Mouse (Mus musculus): Measurements from ENCODE around the gene Pafah1b2. TPM values are rescaled to one million over a fixed set of nuclear protein-coding genes. Genes with fewer than 3 reads are reported as not detected.
A peak's percentile ranks its signal among the peaks of the same experiment; 100 is the strongest.

The Pafah1b2 gene
- total RNA-seq (2014; rRNA removed) (137 and 186 TPM in 2 replicates), polyA plus RNA-seq (2015; fragmentation: Nextera tagmentation; extraction: Ambion mirVana) (222 and 243 TPM in 2 replicates)

DNA sequence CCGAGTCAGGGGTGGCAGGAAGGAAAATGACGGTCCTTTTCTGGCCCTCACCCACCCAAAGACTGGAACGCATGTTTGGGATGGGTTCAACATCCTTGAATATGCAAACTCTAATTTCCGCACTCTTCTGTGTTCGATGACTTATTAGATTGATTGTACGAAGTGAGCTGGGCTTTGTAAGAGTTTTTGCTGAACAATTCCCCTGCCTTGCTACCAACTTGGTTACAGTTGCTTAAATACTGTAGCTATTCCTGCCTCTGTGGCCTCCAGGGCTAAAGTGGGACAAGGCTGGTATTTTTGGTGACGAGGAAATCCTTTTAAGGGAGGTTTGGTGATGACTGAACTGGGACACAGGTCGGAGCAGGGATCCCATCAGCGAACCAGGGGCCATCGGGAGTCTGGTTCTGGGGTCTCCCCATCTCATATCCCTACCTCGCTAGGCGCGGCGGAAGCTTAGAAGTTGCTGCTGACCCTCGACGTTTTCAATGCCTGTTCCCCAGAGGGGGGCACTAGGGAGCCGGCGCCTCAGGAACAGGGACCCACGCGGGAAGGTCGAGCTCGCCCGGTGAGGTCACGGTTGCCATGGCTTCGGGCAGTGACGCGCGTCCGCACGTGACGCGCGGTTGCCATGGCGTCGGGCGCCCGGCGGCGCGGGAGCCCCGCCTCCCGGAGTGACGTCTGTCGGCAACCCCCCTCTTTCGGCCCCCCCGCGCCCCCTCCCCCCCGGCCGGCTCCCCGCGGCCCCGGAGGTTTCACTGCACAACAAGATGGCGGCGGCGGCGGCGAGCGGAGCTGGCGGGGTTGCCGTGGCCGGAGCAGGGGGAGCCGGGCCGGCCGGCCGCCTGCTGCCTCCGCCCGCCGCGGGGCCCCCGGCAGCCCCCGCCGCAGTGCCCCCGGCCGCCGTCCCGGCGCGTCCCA is at the start of gene Pafah1b2, which contains the start of gene Sik3:
TSS of gene Pafah1b2 (minus strand) at position 600 of the 918 bp plus-strand sequence.
TSS of gene Sik3 (plus strand) at position 730 of the 918 bp plus-strand sequence.
- ATAC-seq = peak; percentile 92
- WGBS = 3% methylated on average over 52 of the region's 78 CpGs

DNA sequence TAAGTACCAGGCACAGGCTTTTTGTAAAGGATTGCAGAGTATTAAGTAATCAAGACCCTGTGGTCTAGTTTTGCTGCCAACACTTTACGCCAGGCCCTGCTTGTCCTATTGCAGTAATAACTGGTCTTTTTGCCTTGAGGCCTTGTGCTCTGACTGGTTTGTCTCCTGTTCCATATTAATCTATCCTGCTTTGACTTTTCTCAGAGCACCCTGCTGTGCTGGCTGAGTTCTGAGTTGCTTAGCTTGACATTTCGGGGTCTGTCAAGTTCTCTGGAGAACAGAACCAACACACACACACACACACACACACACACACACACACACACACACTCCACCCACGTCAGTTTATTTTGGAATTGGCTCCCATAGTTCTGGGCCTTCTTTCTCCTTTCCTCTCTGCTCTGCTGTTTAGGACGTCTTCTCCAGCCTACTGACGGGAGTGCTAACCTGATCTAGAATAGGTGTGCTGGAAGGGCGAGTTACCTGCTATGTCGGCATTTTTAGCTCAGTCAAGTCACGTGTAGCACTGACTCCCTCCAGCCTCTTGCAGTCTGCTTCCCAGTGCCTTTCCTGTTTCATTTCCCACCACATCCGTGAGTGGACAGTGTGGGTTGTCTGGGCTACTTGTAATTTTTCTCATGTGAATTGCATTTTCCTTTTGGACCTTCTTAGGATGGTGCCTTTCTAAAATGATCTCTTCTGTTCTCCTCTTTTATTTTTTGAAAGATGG is 49.4 kb upstream of the Pafah1b2 start:
- Histone ChIP-seq H3K4me1 (ENCODE audit: insufficient read depth, low read length) (no peaks in the 10 kb centered on the region), H3K27me3 (ENCODE audit: insufficient read depth, low read length) (no peaks in the 10 kb centered on the region), H3K4me3 (ENCODE audit: low read length) (no peak overlapping the region), H3K9me3 (ENCODE audit: low read length) (no peaks in the 10 kb centered on the region), H3K36me3 (ENCODE audit: insufficient read depth, low read length) (no peaks in the 10 kb centered on the region), H3K9ac (replicated peaks; ENCODE audit: low read length) (no peak overlapping the region), H3K4me2 (ENCODE audit: low read depth, low read length) (no peak overlapping the region), H3K27ac (no peak overlapping the region)
- no peak for ATAC-seq
- TF ChIP-seq CTCF (IDR thresholded peaks at IDR 0.05; ENCODE audit: low read depth) = no peak
- WGBS = 61% methylated on average over 9 of the region's 9 CpGs
- peak; percentile 52 for DNase-seq (ENCODE audit: low spot score)

More for the DNA sequence above, at the start of gene Pafah1b2, which contains the start of gene Sik3:
- Histone ChIP-seq H3K4me2 (ENCODE audit: low read depth, low read length) (peak within 1 kb of the TSS; percentile 86), H3K9me3 (ENCODE audit: low read length) (no peaks in the 10 kb centered on the region), H3K4me1 (ENCODE audit: insufficient read depth, low read length) (peaks cover 26% of the 10 kb centered on the region), H3K9ac (replicated peaks; ENCODE audit: low read length) (peak within 1 kb of the TSS; percentile 98), H3K27me3 (ENCODE audit: insufficient read depth, low read length) (no peaks in the 10 kb centered on the region), H3K36me3 (ENCODE audit: insufficient read depth, low read length) (no peaks in the 10 kb centered on the region), H3K4me3 (ENCODE audit: low read length) (peak within 1 kb of the TSS; percentile 95), H3K27ac (peak within 1 kb of the TSS; percentile 94)
- peak; percentile 98 for DNase-seq (ENCODE audit: low spot score)
- TF ChIP-seq CTCF (IDR thresholded peaks at IDR 0.05; ENCODE audit: low read depth) = peak; percentile 72

DNA sequence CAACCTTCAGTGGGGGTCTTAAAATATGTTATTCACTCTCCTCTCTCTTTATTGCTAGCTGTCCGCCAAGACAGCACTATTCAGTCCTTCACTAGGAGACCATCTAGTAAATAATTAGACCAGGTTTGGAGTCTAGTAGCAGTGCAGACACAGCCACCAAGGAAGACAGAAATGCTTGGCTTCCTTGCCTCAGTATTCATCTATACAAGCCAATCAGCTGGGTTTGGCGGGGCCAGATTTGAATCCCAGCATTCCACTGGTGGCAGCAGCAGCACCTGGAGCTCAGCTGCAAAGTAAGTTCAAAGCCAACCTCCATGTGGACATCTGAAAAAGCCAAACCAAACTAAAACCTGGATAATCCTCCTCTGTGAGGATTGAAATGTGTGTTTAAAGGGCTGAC is 47.8 kb upstream of the Pafah1b2 start:
- Histone ChIP-seq H3K4me3 (ENCODE audit: low read length) (no peak overlapping the region), H3K4me1 (ENCODE audit: insufficient read depth, low read length) (no peaks in the 10 kb centered on the region), H3K9me3 (ENCODE audit: low read length) (no peaks in the 10 kb centered on the region), H3K9ac (replicated peaks; ENCODE audit: low read length) (no peak overlapping the region), H3K4me2 (ENCODE audit: low read depth, low read length) (no peak overlapping the region), H3K27ac (no peak overlapping the region), H3K27me3 (ENCODE audit: insufficient read depth, low read length) (no peaks in the 10 kb centered on the region), H3K36me3 (ENCODE audit: insufficient read depth, low read length) (no peaks in the 10 kb centered on the region)
- no peak for TF ChIP-seq CTCF (IDR thresholded peaks at IDR 0.05; ENCODE audit: low read depth)
- WGBS = 81% methylated on average over 2 of the region's 2 CpGs
- no peak for DNase-seq (ENCODE audit: low spot score)
- ATAC-seq = no peak

DNA sequence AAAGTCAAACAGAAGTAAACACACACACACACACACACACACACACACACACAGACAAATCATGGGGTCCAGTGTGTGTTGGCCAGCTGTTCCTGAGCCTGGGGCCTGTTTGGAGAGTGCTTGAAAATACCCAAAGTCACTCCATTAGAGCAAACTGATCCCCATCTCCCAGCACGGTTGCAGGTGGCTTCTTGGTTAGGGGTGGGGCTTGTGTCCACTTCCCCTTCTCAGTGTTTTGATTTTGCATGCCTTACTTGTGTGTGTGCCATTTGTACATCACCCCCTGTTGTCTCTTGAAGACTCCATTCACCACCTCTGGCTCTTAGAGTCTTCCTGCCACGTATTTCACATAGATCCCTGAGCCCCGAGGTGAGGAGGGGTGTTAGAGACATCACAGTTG is 45.6 kb upstream of the Pafah1b2 start:
- ATAC-seq (no peak), DNase-seq (ENCODE audit: low spot score) (no peak)
- no peak overlapping the region for H3K4me2 ChIP-seq (ENCODE audit: low read depth, low read length)
- H3K36me3 ChIP-seq (ENCODE audit: insufficient read depth, low read length) = no peaks in the 10 kb centered on the region
- WGBS = 83% methylated on average over 3 of the region's 3 CpGs
- no peak overlapping the region for H3K4me3 ChIP-seq (ENCODE audit: low read length)
- H3K9ac ChIP-seq (replicated peaks; ENCODE audit: low read length) = no peak overlapping the region
- no peak overlapping the region for H3K27ac ChIP-seq
- no peaks in the 10 kb centered on the region for H3K9me3 ChIP-seq (ENCODE audit: low read length)
- H3K27me3 ChIP-seq (ENCODE audit: insufficient read depth, low read length) = no peaks in the 10 kb centered on the region
- H3K4me1 ChIP-seq (ENCODE audit: insufficient read depth, low read length) = 0 out of 2 replicates have a peak, but pooled peaks cover under 1% of the 10 kb centered on the region
- no peak for TF ChIP-seq CTCF (IDR thresholded peaks at IDR 0.05; ENCODE audit: low read depth)

DNA sequence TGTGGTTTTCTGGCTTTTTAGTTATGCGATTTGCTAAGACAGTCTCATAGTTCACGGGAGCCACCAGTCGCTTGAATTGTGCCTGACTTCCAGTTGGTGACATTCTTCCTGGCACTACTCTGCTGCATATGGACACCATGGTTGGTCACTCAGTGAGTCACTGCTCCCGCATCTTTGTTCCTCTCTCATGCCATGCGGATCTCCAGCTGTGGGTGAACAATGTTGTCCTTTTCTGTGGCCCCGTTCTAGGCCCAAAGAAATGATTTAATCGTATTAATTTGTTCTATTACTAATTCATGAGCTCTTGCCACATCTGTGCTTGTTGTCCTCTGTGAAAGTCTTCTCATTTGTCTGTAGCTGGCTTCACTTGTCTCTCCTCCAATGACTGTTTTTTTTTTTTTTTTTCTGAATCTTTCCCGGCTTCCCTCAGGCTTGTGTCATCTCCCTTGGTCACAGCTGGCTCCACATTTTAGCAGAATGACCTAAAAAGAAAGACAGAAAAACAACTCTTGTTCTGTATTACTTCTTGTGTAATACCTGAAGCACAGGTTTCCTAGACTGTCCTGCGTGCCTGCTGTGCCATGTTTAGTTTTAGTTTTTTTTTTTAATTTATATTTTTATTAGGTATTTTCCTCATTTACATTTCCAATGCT is 40.6 kb upstream of the Pafah1b2 start:
- Histone ChIP-seq H3K27ac (no peak overlapping the region), H3K9ac (replicated peaks; ENCODE audit: low read length) (no peak overlapping the region), H3K27me3 (ENCODE audit: insufficient read depth, low read length) (no peaks in the 10 kb centered on the region), H3K9me3 (ENCODE audit: low read length) (no peaks in the 10 kb centered on the region), H3K4me2 (ENCODE audit: low read depth, low read length) (no peak overlapping the region), H3K4me3 (ENCODE audit: low read length) (no peak overlapping the region), H3K4me1 (ENCODE audit: insufficient read depth, low read length) (peaks cover 14% of the 10 kb centered on the region), H3K36me3 (ENCODE audit: insufficient read depth, low read length) (no peaks in the 10 kb centered on the region)
- 51% methylated on average over 9 of the region's 9 CpGs for WGBS
- DNase-seq (ENCODE audit: low spot score) (no peak), ATAC-seq (no peak)
- TF ChIP-seq CTCF (IDR thresholded peaks at IDR 0.05; ENCODE audit: low read depth) = no peak

DNA sequence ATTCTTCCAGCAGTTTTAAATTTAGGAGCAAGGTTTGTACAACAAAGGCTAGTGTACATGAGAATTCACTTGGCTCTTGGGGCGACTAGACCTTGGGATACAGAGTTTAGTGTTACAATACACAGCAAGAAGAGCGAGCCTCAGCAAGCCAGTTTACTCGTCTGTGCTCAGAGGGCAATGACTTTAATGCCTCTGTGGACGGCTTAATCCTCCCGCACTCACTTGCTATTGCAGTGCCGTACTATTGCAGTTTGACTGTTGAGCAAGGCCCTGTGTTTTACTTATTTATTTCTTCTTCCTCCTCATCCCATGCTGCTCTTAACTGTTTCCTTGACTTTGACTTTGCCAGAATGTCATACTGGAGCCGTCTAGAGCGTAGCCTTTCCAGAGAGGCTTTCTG is 37.7 kb upstream of the Pafah1b2 start:
- Histone ChIP-seq H3K4me3 (ENCODE audit: low read length) (no peak overlapping the region), H3K27me3 (ENCODE audit: insufficient read depth, low read length) (no peaks in the 10 kb centered on the region), H3K36me3 (ENCODE audit: insufficient read depth, low read length) (no peaks in the 10 kb centered on the region), H3K27ac (no peak overlapping the region), H3K4me1 (ENCODE audit: insufficient read depth, low read length) (peaks cover 14% of the 10 kb centered on the region), H3K9me3 (ENCODE audit: low read length) (no peaks in the 10 kb centered on the region), H3K4me2 (ENCODE audit: low read depth, low read length) (no peak overlapping the region), H3K9ac (replicated peaks; ENCODE audit: low read length) (no peak overlapping the region)
- ATAC-seq = no peak
- 77% methylated on average over 8 of the region's 8 CpGs for WGBS
- no peak for TF ChIP-seq CTCF (IDR thresholded peaks at IDR 0.05; ENCODE audit: low read depth)
- DNase-seq (ENCODE audit: low spot score) = no peak

All from hindbrain, postnatal 0 days (tissue).